Mouse (Mus musculus) limb, embryonic 13.5 days (tissue): ENCODE results near the gene S100a14. TPM values are rescaled to one million over a fixed set of nuclear protein-coding genes. Genes with fewer than 3 reads are reported as not detected.

Source experiments
- ATAC-seq: fragments of 200-750 bp; cut with Nextera tagmentation; 2 replicates; pipeline ENCODE4 v1.8.0; 2017; ENCODE audit warnings: low read depth, moderate number of reproducible peaks, moderate TSS enrichment; ENCODE audit not compliant: low FRiP score
- H3K27ac ChIP-seq: fragments of 300-500 bp; sonication (generic); 2 replicates; pipeline ENCODE4 v1.5.1; 2015; ENCODE audit warnings: inconsistent platforms, mild to moderate bottlenecking, moderate library complexity
- H3K27me3 ChIP-seq: fragments of 300-500 bp; sonication (generic); 2 replicates; pipeline ENCODE4 v1.6.1; 2015; ENCODE audit warnings: mild to moderate bottlenecking, inconsistent platforms
- H3K36me3 ChIP-seq: fragments of 300-500 bp; sonication (generic); 2 replicates; pipeline ENCODE4 v1.6.1; 2015; ENCODE audit warnings: inconsistent platforms, mild to moderate bottlenecking, moderate library complexity
- H3K4me1 ChIP-seq: fragments of 300-500 bp; sonication (generic); 2 replicates; pipeline ENCODE4 v1.6.1; 2015; ENCODE audit warnings: inconsistent platforms
- H3K4me2 ChIP-seq: fragments of 300-500 bp; sonication (generic); replicated peaks from 2 replicates; pipeline ENCODE4 v1.6.1; 2015; ENCODE audit warnings: inconsistent platforms, mild to moderate bottlenecking, moderate library complexity
- H3K4me3 ChIP-seq: fragments of 300-500 bp; sonication (generic); 2 replicates; pipeline ENCODE4 v1.5.1; 2015; ENCODE audit warnings: moderate library complexity, mild to moderate bottlenecking, inconsistent platforms
- H3K9ac ChIP-seq: fragments of 300-500 bp; sonication (generic); 2 replicates; pipeline ENCODE4 v1.6.1; 2015; ENCODE audit warnings: mild to moderate bottlenecking, inconsistent platforms
- H3K9me3 ChIP-seq: fragments of 300-500 bp; sonication (generic); 2 replicates; pipeline ENCODE4 v1.6.1; 2016; ENCODE audit warnings: inconsistent platforms
- WGBS: fragments of 180-500 bp; shearing (Covaris S2); methylation state at CpG from one replicate; pipeline ENCODE4 v1.1.7; 2015; 5-methylcytosine and 5-hydroxymethylcytosine counted together
- polyA plus RNA-seq: library from polyadenylated mRNA; unstranded; fragments of >200 nt; fragmentation: Nextera tagmentation; extraction: Ambion mirVana; gene quantifications from 2 replicates; pipeline ENCODE4 v1.2.1, GENCODE M21; 2015

Gene S100a14
- 9.4 and 9.9 TPM in 2 replicates for polyA plus RNA-seq

DNA sequence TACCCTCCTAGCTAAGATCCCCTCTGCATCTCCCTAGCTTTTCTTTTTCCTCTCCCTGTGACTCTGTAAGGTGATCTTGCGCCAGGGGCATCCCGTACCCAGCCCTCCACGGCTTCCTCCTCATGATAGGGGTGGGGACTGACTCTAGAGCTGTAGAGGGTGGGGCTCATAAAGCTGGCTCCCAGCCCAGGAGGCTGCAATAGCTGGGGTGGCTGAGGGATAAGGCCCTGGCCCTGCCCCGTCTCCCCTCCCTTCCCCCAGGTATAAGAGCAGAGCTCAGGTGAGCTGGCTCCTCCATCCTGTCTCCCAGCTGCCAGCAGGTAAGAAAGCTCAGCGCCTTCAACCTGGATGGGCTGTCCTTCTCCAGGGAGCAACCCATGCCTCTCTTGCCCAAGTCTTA, at the start of gene S100a14:
Gene S100a14 (plus strand): TSS at position 277 of the 400 bp plus-strand sequence.
- no peak within 1 kb of the TSS for H3K4me2 ChIP-seq
- H3K4me1 ChIP-seq = no peaks in the 10 kb centered on the region
- H3K27ac ChIP-seq = no peak within 1 kb of the TSS
- H3K9me3 ChIP-seq = no peaks in the 10 kb centered on the region
- ATAC-seq = no peak
- H3K36me3 ChIP-seq = no peaks in the 10 kb centered on the region
- no peak within 1 kb of the TSS for H3K9ac ChIP-seq
- no peak within 1 kb of the TSS for H3K4me3 ChIP-seq
- 57% methylated on average over 5 of the region's 5 CpGs for WGBS
- no peaks in the 10 kb centered on the region for H3K27me3 ChIP-seq

DNA sequence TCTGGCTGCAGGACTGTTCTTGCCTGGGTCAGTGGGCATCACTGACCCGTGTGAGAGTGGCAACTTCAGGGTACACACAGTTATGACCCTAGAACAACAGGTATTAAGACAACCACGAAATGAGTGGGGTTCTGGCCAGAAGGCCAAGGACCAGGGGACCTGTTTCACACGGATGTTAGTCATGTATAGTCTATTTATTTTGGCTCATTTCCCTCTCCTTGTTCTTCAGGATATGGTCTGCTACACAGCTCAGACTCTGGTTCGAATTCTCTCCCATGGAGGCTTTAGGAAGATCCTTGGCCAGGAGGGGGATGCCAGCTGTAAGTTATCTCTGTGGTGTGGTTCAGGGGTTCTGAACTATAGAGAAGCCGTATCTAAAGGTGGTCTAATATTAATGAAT, 39.7 kb upstream of the S100a14 start:
- H3K27ac ChIP-seq = no peak overlapping the region
- 85% methylated on average over 5 of the region's 5 CpGs for WGBS
- H3K9me3 ChIP-seq = no peaks in the 10 kb centered on the region
- ATAC-seq = no peak
- peaks cover 73% of the 10 kb centered on the region for H3K36me3 ChIP-seq
- H3K9ac ChIP-seq = no peak overlapping the region
- H3K27me3 ChIP-seq = no peaks in the 10 kb centered on the region
- no peak overlapping the region for H3K4me2 ChIP-seq
- peaks cover 9% of the 10 kb centered on the region for H3K4me1 ChIP-seq
- no peak overlapping the region for H3K4me3 ChIP-seq

DNA sequence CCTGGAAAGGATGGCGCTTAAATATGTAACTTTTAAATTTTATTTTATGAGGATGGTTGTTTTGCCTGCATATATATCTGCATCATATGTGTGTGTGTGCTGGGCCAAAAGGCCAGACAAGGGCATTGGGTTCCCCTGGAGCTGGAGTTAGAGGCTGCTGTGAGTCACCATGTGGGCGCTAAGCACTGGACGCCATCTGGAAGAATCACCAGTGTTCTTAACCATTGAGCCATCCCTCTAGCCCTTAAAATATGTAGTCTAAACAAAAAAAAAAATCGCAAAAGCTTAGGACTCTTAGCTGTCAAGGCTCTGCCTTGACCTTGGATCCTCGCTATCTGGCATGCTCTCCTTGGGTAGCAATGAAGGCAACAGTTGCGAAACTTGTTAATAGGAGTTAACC, 38.1 kb upstream of the S100a14 start:
- H3K36me3 ChIP-seq = peaks cover 57% of the 10 kb centered on the region

DNA sequence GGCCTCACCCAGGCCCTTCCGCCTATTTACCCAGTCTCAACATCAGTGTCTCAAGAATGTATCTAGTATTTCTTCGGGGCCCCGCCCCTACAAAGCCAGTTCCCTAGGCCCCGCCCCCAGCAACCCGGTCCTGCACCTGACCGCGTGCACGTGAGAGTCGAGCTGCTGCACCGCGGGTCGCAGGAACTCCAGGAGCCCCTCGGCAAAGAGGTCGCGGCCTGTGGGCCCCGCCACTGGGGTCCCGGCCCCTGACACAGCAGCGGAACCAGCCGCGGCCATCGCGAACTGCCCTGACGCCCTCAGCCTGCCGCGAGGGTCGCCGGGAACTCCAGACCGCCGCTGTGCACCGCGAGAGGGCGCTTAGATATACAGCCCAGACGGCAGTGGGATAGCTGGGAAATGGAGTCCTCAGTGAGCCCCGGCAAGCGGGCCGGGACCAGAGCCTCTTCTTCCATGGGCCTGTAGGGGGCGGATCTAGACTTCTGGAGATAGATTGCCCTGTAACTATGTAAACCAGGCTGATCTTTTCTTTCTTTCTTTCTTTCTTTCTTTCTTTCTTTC, 35.9 kb upstream of the S100a14 start, which contains the start of gene Snapin:
Gene Snapin (minus strand): TSS at position 338 of the 561 bp plus-strand sequence.
- peak within 1 kb of the TSS; percentile 73 for H3K9ac ChIP-seq
- peaks cover 43% of the 10 kb centered on the region for H3K36me3 ChIP-seq
- no peak within 1 kb of the TSS; the same call in 1 of the 2 replicates for H3K27ac ChIP-seq
- H3K4me2 ChIP-seq = peak within 1 kb of the TSS; percentile 71
- H3K9me3 ChIP-seq = no peaks in the 10 kb centered on the region
- H3K4me3 ChIP-seq = peak within 1 kb of the TSS; percentile 73
- ATAC-seq = peak; percentile 98
- H3K27me3 ChIP-seq = no peaks in the 10 kb centered on the region
- under 1% methylated on average over 37 of the region's 37 CpGs for WGBS
- peaks cover 9% of the 10 kb centered on the region for H3K4me1 ChIP-seq

More for the DNA sequence above, 38.1 kb upstream of the S100a14 start:
- 88% methylated on average over 6 of the region's 6 CpGs for whole genome bisulfite sequencing
- Histone ChIP-seq H3K9ac (no peak overlapping the region), H3K4me3 (no peak overlapping the region), H3K27ac (no peak overlapping the region), H3K4me1 (peaks cover 9% of the 10 kb centered on the region), H3K27me3 (no peaks in the 10 kb centered on the region), H3K9me3 (no peaks in the 10 kb centered on the region), H3K4me2 (no peak overlapping the region)
- no peak for ATAC-seq

DNA sequence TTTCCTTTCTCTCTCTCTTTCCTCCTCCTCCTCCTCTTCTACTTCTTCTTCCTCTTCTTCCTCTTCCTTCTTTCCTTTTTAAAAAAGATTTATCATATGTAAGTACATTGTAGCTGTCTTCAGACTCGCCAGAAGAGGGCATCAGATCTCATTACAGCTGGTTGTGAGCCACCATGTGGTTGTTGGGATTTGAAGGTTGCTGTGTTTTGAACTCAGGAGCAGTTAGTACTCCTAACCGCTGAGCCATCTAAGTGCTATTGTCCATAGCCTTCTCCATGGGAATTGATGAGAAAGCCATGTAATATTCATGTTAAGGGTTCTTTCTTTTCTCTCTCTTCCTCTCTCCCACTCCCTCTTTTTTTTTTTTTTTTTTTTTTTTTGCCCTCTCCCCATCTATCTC, 35.3 kb upstream of the S100a14 start:
- ATAC-seq = no peak
- H3K4me3 ChIP-seq = no peak overlapping the region
- H3K36me3 ChIP-seq = peaks cover 42% of the 10 kb centered on the region
- H3K4me2 ChIP-seq = no peak overlapping the region
- H3K4me1 ChIP-seq = peaks cover 9% of the 10 kb centered on the region
- H3K9ac ChIP-seq = no peak overlapping the region
- no peaks in the 10 kb centered on the region for H3K9me3 ChIP-seq
- H3K27me3 ChIP-seq = no peaks in the 10 kb centered on the region
- H3K27ac ChIP-seq = no peak overlapping the region
- WGBS = 40% methylated on average over 2 of the region's 2 CpGs

DNA sequence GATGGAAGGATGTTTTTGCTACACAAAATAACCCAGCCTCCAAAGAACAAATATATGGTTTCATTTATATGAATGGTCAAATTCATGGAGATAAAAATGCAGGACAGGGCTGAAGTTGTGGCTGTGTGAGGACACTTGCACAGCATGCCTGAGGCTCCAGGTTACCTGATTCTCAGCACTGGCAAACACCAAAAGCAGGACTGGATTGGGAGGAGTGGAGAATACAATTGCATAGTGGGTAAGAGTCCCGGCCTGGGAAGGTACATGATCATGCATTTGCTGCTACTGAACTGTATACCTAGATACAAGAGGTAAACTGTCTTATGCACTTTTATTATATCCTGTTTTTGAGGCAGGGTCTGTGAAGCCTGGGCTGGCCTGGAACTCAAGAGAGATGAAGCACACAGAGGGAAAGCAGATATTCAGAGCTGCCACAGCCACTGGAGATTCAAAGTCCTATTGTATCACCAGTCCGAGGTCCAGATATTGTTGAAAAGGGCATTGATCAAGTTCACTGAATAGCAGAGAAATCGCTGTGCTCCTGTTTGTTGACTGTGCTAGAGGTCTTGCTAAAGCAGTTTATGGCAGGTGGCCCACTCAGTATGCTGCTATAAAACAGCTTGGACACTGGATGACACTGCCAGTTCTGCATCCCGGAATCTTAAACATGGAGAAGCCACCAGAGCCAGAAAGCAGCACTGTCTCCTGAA, 32.7 kb upstream of the S100a14 start:
- Histone ChIP-seq H3K9me3 (no peaks in the 10 kb centered on the region), H3K4me2 (no peak overlapping the region), H3K4me1 (peaks cover 9% of the 10 kb centered on the region), H3K27ac (no peak overlapping the region), H3K36me3 (peaks cover 43% of the 10 kb centered on the region), H3K9ac (no peak overlapping the region), H3K4me3 (no peak overlapping the region), H3K27me3 (no peaks in the 10 kb centered on the region)
- no peak for ATAC-seq
- WGBS = 67% methylated on average over 4 of the region's 4 CpGs

DNA sequence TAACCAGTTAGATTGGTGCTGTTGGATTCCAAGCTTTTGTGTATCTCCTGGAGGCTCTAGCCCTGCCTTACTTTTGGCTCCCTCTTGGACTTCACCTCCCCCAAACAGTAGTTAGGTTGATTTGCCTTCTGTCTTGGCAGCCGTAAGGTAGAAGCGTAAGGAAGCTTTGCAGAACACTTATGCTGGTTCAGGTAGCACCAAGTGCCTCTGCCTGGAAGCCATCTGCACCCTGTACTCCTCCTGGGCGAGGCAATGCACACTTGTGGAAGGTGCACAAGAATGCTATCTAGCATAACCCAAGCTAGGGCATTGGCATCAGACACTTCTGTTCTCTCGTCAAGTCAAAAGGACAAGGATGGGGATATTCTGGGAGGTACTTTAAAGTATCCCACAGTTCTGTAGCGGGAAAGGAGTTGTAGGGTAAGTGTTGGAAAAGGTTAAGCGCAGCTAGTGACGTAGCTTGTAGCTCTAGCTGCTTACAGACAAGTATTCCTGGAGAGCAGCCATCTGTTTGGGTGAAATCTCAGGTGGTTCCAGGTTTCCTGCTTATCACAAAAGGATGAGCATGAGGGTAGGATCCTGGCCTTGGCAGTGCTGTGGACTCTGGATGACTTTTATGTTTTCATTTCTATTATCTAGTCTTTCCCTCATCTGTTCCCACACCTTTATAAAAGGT, 30.7 kb upstream of the S100a14 start:
- 93% methylated on average over 7 of the region's 7 CpGs for WGBS

DNA sequence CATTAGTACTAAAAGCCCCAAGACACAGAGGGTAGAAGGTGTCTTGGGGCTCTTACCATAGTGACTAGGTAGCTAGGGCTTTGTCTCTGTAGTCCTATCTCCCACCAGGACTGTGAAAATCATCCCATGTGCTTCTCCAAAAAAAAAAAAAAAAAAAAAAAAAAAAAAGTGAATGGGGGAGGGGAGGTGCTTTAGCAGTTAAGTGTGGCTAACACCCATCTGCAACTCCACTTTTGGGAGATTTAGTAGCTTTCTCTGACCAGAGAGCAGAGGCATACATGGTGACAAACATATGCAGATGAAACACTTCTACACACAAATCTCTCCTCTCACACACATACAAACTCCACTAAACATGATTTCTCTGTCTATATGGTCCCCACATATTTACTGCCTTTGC, 29.1 kb upstream of the S100a14 start:
- Histone ChIP-seq H3K4me1 (no peaks in the 10 kb centered on the region), H3K9ac (no peak overlapping the region), H3K4me3 (no peak overlapping the region), H3K9me3 (no peaks in the 10 kb centered on the region), H3K36me3 (peaks cover 71% of the 10 kb centered on the region), H3K27ac (no peak overlapping the region), H3K4me2 (no peak overlapping the region), H3K27me3 (no peaks in the 10 kb centered on the region)
- ATAC-seq = no peak

More for the DNA sequence above, 30.7 kb upstream of the S100a14 start:
- Histone ChIP-seq H3K27me3 (no peaks in the 10 kb centered on the region), H3K9me3 (no peaks in the 10 kb centered on the region), H3K4me2 (no peak overlapping the region), H3K4me1 (no peaks in the 10 kb centered on the region), H3K36me3 (peaks cover 55% of the 10 kb centered on the region), H3K9ac (no peak overlapping the region), H3K27ac (no peak overlapping the region), H3K4me3 (no peak overlapping the region)
- ATAC-seq = no peak

DNA sequence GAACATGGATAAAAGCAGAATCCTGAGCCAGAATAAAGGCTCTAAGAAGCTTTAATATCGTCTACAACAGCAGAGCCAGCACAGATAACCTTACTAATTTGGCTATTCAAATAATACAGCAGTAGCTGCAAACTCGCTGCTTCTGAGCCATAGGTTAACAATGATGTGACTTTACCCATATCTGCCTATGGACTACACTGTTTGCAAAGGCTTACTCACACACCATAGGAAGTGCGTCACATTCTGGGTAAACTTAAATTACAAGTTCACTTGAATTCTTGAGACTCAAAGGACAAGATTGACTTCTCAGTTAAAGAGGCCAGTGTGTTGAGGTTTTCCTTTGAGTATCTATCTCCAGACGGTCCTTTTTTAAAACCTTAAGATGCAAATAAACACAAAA, 23.2 kb upstream of the S100a14 start:
- Histone ChIP-seq H3K27me3 (no peaks in the 10 kb centered on the region), H3K4me1 (peaks cover 19% of the 10 kb centered on the region), H3K9ac (no peak overlapping the region), H3K36me3 (peaks cover 88% of the 10 kb centered on the region), H3K4me2 (no peak overlapping the region), H3K27ac (no peak overlapping the region), H3K9me3 (no peaks in the 10 kb centered on the region), H3K4me3 (no peak overlapping the region)
- 89% methylated on average over 4 of the region's 4 CpGs for WGBS
- no peak for ATAC-seq

DNA sequence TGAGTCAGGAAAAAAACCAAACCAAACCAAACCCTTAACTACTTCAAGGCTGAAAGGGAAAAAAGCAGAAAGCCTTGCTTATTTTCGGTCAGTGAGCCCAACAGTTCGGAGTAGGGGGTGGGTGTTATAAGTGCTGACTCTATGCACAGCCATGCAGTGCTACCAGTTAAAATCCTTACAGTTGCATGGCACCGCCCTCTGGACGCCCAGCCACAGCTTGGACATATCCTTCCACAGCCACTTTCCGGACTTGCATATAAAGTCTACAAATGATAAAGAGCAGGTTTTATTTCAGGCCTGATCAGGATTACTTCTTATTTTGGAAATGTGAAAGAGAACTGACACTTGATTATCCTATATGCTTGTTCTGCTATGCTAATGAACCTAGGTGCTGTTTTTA, 21.4 kb upstream of the S100a14 start:
- peaks cover 71% of the 10 kb centered on the region for H3K36me3 ChIP-seq

DNA sequence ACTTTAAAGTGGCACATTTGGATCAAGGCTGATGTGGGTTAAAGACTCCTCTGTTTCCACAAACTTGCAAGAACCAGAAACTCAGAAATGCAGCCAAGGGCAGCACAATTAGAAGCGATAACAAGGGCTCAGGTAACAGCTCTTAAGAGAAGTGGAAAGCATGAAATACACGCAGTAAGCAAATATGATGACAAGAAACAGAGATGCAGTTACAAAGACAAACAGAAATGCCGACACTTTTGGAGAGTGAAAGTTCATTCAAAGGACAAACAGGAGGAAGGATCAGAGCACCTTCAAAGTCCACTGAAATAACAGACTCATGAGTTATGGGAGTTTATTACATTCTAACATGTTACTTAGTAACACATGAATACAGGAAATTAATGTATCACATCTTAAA, 20.3 kb upstream of the S100a14 start:
- Histone ChIP-seq H3K36me3 (peaks cover 63% of the 10 kb centered on the region), H3K27ac (no peak overlapping the region), H3K9ac (no peak overlapping the region), H3K4me2 (no peak overlapping the region), H3K4me1 (peaks cover 19% of the 10 kb centered on the region), H3K9me3 (no peaks in the 10 kb centered on the region), H3K27me3 (no peaks in the 10 kb centered on the region), H3K4me3 (no peak overlapping the region)
- WGBS = 82% methylated on average over 3 of the region's 3 CpGs
- no peak for ATAC-seq

More for the DNA sequence above, 21.4 kb upstream of the S100a14 start:
- 85% methylated on average over 5 of the region's 5 CpGs for WGBS
- no peak overlapping the region for H3K4me3 ChIP-seq
- no peak overlapping the region for H3K4me2 ChIP-seq
- H3K9ac ChIP-seq = no peak overlapping the region
- no peak for ATAC-seq
- peaks cover 19% of the 10 kb centered on the region for H3K4me1 ChIP-seq
- no peaks in the 10 kb centered on the region for H3K27me3 ChIP-seq
- no peaks in the 10 kb centered on the region for H3K9me3 ChIP-seq
- H3K27ac ChIP-seq = no peak overlapping the region

DNA sequence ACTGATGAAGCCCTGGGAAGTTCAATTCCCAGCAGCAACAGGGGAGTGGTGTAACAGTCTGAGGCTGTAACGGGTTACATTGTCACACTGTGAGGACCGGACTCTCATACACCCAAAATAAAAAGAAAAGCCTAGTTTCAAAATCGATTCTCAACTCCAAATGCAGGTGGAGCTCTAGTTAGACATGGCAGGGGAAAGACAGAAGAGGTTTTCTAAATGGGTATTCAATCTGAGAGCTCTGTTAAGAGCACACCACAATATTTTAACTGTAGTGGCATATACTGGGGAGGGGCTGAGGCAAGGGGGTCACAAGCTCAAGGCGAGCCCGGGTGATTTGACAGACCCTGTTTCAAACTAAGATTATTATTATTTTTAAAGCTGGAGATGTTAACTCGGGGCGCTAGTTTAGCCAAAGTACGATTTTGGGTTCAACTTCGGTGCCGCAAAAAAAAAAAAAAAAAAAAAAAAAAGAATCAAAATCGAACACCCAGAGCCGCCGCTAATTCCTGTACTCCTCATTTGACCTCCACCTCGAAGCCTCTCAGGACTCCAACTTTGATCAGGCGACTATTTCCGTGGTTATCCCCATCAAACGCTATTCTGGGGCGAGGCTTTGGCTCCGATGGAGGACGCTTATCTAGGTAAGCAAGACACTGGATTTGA, 18.2 kb upstream of the S100a14 start:
- WGBS = 2% methylated on average over 20 of the region's 20 CpGs

More for the DNA sequence above, 18.2 kb upstream of the S100a14 start:
- Histone ChIP-seq H3K4me3 (peak overlapping the region; percentile 74), H3K27ac (peak overlapping the region; percentile 93; the same call in 1 of the 2 replicates), H3K4me1 (peaks cover 19% of the 10 kb centered on the region), H3K36me3 (peaks cover 42% of the 10 kb centered on the region), H3K9ac (peak overlapping the region; percentile 95), H3K4me2 (peak overlapping the region; percentile 84), H3K27me3 (peaks cover 12% of the 10 kb centered on the region), H3K9me3 (no peaks in the 10 kb centered on the region)
- no peak for ATAC-seq
